In genomic region chr14:10129675-10130074, GRCm38 (mm10) we compare ENCODE assay signal across 25 mouse cellular contexts.
"Had no signal": no experiment of that assay in that cellular context is flagged by ENCODE, and none has a peak within 500 bp of the region (broad histone marks: within the 10 kb centered on the region; RNA-seq: fewer than 3 reads in every experiment).

No protein-coding gene starts in this region.

- H3K4me3 ChIP-seq: heart, adult 2 months; heart, embryonic 13.5 days; heart, embryonic 15.5 days; hindbrain, embryonic 10.5 days; hindbrain, embryonic 12.5 days; intestine, embryonic 15.5 days; layer of hippocampus, adult 2 months; left cerebral cortex, adult 2 months; limb, embryonic 13.5 days; limb, embryonic 15.5 days had no signal

- H3K4me1 ChIP-seq: heart, embryonic 13.5 days; heart, embryonic 15.5 days; hindbrain, embryonic 10.5 days; hindbrain, embryonic 12.5 days; intestine, embryonic 15.5 days; limb, embryonic 13.5 days; limb, embryonic 15.5 days had no signal

- H3K9me3 ChIP-seq: heart, embryonic 15.5 days; hindbrain, embryonic 10.5 days; hindbrain, embryonic 12.5 days; intestine, embryonic 15.5 days; limb, embryonic 13.5 days; limb, embryonic 15.5 days had no signal

- DNase-seq: gastrocnemius, postnatal 14 days; gastrocnemius, postnatal 36 days; heart, adult 2 months; heart, postnatal 14 days; heart, postnatal 4 days; kidney, adult 18-20 months; kidney, adult 8-10 months; kidney, postnatal 10 days; kidney, postnatal 25 days; kidney, postnatal 4 days; left cerebral cortex, postnatal 4 days had no signal

- ATAC-seq: hindbrain, embryonic 16.5 days; inflammation-experienced regulatory T-cells, adult 6 months had no signal

- H3K27ac ChIP-seq: heart, adult 2 months; heart, embryonic 13.5 days; heart, embryonic 15.5 days; hindbrain, embryonic 10.5 days; hindbrain, embryonic 12.5 days; hindbrain, embryonic 14.5 days; intestine, embryonic 15.5 days; layer of hippocampus, adult 2 months; left cerebral cortex, adult 2 months; limb, embryonic 13.5 days; limb, embryonic 15.5 days had no signal

- H3K4me2 ChIP-seq: heart, embryonic 11.5 days; heart, embryonic 13.5 days; heart, embryonic 15.5 days; hindbrain, embryonic 12.5 days; hindbrain, embryonic 14.5 days; intestine, embryonic 15.5 days; limb, embryonic 13.5 days; limb, embryonic 15.5 days; liver, embryonic 11.5 days had no signal

- H3K9ac ChIP-seq: heart, embryonic 13.5 days; heart, embryonic 15.5 days; hindbrain, embryonic 12.5 days; hindbrain, embryonic 14.5 days; intestine, embryonic 15.5 days; limb, embryonic 13.5 days; limb, embryonic 15.5 days had no signal

- H3K36me3 ChIP-seq: heart, embryonic 13.5 days; heart, embryonic 15.5 days; hindbrain, embryonic 10.5 days; hindbrain, embryonic 12.5 days; intestine, embryonic 15.5 days; limb, embryonic 13.5 days; limb, embryonic 15.5 days had no signal

- H3K27me3 ChIP-seq: heart, embryonic 13.5 days; heart, embryonic 15.5 days; hindbrain, embryonic 12.5 days; intestine, embryonic 15.5 days; limb, embryonic 13.5 days; limb, embryonic 15.5 days had no signal
